In the genomic region with DNA sequence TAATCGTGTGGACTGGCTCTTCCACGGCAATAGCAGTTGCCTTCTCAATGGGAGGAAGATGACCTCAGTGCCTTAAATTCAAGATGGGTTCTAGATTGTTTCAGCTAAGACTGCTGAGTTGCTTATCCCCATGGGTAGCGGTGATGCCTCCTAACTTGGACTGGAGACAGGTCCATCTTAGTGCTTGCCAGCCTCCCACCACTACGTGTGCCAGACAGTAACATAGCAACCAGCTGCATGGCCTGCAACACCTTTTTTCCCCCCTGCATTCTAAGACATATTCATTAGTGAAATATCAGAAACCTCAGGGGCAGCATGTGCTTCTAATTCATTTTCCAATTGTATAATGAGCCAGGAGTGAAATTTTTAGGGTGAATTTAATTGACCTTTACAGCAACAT, we compare ENCODE assay signal across 14 mouse cellular contexts.
"Had no signal": no experiment of that assay in that cellular context is flagged by ENCODE, and none has a peak within 500 bp of the region (broad histone marks: within the 10 kb centered on the region; RNA-seq: fewer than 3 reads in every experiment).

No protein-coding gene starts in this region.

- H3K4me2 ChIP-seq: limb, embryonic 12.5 days; liver, embryonic 13.5 days; lung, embryonic 15.5 days; midbrain, embryonic 12.5 days had no signal

- H3K9ac ChIP-seq: limb, embryonic 12.5 days; liver, embryonic 13.5 days; liver, postnatal 0 days; lung, embryonic 15.5 days; midbrain, embryonic 12.5 days had no signal

- H3K4me3 ChIP-seq: layer of hippocampus, adult 2 months; limb, embryonic 12.5 days; liver, embryonic 13.5 days; lung, embryonic 15.5 days; megakaryocyte, embryonic 14.5 days; midbrain, embryonic 12.5 days had no signal

- DNase-seq: kidney, postnatal 10 days; kidney, postnatal 4 days; liver; liver, embryonic 13.5 days; liver, postnatal 0 days; lung, postnatal 14 days; thymus, postnatal 4 days had no signal

- H3K27me3 ChIP-seq: liver, embryonic 13.5 days; lung, embryonic 15.5 days; megakaryocyte, embryonic 14.5 days; midbrain, embryonic 12.5 days had no signal

- ATAC-seq: liver, postnatal 0 days had no signal

- H3K27ac ChIP-seq: layer of hippocampus, adult 2 months; limb, embryonic 12.5 days; liver, embryonic 13.5 days; lung, embryonic 15.5 days; macrophage; midbrain, embryonic 12.5 days; stomach, postnatal 0 days had no signal

- H3K4me1 ChIP-seq: liver, embryonic 13.5 days; lung, embryonic 15.5 days; megakaryocyte, embryonic 14.5 days; midbrain, embryonic 12.5 days had no signal

- H3K9me3 ChIP-seq: limb, embryonic 12.5 days; liver, embryonic 13.5 days; lung, embryonic 15.5 days; megakaryocyte, embryonic 14.5 days; midbrain, embryonic 12.5 days had no signal

- H3K36me3 ChIP-seq: limb, embryonic 12.5 days; liver, embryonic 13.5 days; lung, embryonic 15.5 days; midbrain, embryonic 12.5 days had no signal
